Mouse (Mus musculus): ENCODE measurements around the gene Dclre1c.
"Not testable (repeated sequence)": the region's sequence is repeated elsewhere in the genome, so short reads cannot be mapped to it uniquely, and the experiment has no call there.

DNA sequence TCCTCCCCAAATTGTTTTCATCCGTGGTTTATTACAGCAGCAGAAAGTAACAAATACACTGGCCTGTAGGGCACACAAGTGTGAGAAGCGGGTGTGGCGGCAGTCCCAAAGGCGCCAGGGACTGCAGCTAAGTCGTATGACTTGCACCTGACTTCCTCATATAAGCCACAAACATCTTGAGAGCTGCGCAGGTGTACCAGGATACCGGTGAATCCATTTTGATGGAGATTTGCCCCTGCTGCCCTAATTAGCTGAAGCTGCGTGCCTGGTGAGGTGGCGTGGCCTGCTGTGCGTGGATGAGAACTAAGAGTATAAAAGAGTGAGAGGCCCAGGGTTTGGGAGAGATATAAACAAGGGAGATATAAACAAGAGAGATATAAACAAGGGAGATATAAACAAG, 26.8 kb upstream of the Dclre1c start, which contains the start of gene Olah:
- not testable (repeated sequence) for TF ChIP-seq POLR2A (IDR thresholded peaks at IDR 0.05; ENCODE audit: borderline replicate concordance, extremely low read depth, low read depth, low read length); CTCF (IDR thresholded peaks at IDR 0.05; ENCODE audit: insufficient read depth, low read length)
